Mouse (Mus musculus): ENCODE measurements around the gene Klhl8.

DNA sequence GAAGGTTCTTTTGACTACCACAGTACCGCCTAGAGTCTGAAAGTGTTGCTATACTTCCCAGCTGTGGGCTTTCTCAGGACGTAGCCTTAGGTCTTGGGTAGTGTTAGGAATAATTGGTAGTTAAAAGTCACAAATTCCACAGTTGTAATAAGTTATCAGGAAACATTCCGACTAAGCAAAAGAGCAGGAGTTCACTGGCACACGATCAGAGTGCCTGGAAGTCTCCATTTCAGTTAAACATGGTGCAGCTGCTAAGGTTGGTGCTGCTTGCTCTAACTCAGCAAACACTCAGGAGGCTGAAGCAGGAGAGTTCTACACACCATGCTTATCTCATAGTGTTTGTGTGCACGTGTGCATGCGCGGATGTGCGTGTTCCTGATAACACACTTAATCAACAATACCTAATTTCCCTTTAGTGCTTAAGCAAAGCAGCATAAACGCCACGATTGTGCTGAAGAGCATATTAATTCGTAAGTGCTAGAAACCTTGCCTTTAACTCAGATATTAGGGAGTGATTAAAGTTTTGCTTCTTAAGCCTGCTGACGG is 97.0 kb downstream of the Klhl8 start:
- no peak for TF ChIP-seq FLI1 (IDR thresholded peaks at IDR 0.05; ENCODE audit: low read length)
- TF ChIP-seq GATA1 (IDR thresholded peaks at IDR 0.05; ENCODE audit: borderline replicate concordance, low read length): no peak

Data from megakaryocyte, embryonic 14.5 days (primary cell).